Mouse (Mus musculus): ENCODE measurements around the gene Mgl2. TPM values are rescaled to one million over a fixed set of nuclear protein-coding genes. Genes with fewer than 3 reads are reported as not detected.

Gene Mgl2
- polyA plus RNA-seq (2014; fragmentation: Nextera tagmentation; extraction: Ambion mirVana), result not detected in 2 replicates

DNA sequence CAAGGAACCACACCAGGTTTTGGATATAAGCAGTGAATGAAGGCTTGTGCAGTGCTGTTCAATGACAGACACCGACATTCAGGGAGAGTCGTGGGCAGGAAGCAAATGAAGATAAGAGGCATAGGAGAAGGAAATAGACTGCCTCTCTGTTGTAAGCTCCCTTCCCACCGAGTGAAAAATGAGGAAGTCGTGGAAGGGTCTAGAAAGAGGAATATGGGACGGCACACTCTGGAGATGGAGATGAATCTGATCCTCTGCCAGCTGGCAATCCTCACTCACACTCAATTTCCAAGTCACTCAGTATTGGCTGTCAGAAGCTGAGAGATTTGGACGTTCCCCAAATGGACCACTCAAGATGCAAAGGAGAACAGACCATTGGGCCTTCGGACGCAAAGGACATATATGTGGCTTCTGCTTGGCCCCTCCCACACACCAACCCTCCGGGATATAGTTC lies at the start of gene Mgl2:
Gene Mgl2, plus strand, starts transcription at position 404 of the 454 bp plus-strand sequence.
- H3K9me3 ChIP-seq (ENCODE audit: control insufficient read depth, low read length), result no peaks in the 10 kb centered on the region
- 83% methylated on average over 9 of the region's 9 CpGs for whole genome bisulfite sequencing
- no peak within 1 kb of the TSS for H3K4me3 ChIP-seq (ENCODE audit: low read depth, low read length)
- ATAC-seq (replicated peaks; ENCODE audit: low FRiP score) (no peak), DNase-seq (ENCODE audit: low spot score) (no peak)
- H3K4me1 ChIP-seq (replicated peaks; ENCODE audit: control insufficient read depth, insufficient read depth, low read length), result no peaks in the 10 kb centered on the region
- no peaks in the 10 kb centered on the region for H3K27me3 ChIP-seq (ENCODE audit: control insufficient read depth, insufficient read depth, low read length)
- no peak within 1 kb of the TSS for H3K4me2 ChIP-seq (ENCODE audit: low read depth, low read length, severe bottlenecking)
- no peak within 1 kb of the TSS for H3K27ac ChIP-seq (ENCODE audit: low read depth, low read length)
- no peak within 1 kb of the TSS for H3K9ac ChIP-seq (ENCODE audit: low read length)
- H3K36me3 ChIP-seq (ENCODE audit: control insufficient read depth, insufficient read depth, low read length), result no peaks in the 10 kb centered on the region

GRCm38 (mm10) chr11:70080803-70081590 lies 49.1 kb upstream of the Mgl2 start:
- Histone ChIP-seq H3K27ac (ENCODE audit: low read depth, low read length) (no peak overlapping the region), H3K36me3 (ENCODE audit: control insufficient read depth, insufficient read depth, low read length) (no peaks in the 10 kb centered on the region), H3K4me3 (ENCODE audit: low read depth, low read length) (no peak overlapping the region), H3K9ac (ENCODE audit: low read length) (no peak overlapping the region), H3K9me3 (ENCODE audit: control insufficient read depth, low read length) (no peaks in the 10 kb centered on the region), H3K4me1 (replicated peaks; ENCODE audit: control insufficient read depth, insufficient read depth, low read length) (no peaks in the 10 kb centered on the region; the same call in 1 of the 2 replicates), H3K4me2 (ENCODE audit: low read depth, low read length, severe bottlenecking) (no peak overlapping the region), H3K27me3 (ENCODE audit: control insufficient read depth, insufficient read depth, low read length) (no peaks in the 10 kb centered on the region)
- WGBS, result 88% methylated on average over 15 of the region's 15 CpGs
- DNase-seq (ENCODE audit: low spot score) (no peak), ATAC-seq (replicated peaks; ENCODE audit: low FRiP score) (no peak)

DNA sequence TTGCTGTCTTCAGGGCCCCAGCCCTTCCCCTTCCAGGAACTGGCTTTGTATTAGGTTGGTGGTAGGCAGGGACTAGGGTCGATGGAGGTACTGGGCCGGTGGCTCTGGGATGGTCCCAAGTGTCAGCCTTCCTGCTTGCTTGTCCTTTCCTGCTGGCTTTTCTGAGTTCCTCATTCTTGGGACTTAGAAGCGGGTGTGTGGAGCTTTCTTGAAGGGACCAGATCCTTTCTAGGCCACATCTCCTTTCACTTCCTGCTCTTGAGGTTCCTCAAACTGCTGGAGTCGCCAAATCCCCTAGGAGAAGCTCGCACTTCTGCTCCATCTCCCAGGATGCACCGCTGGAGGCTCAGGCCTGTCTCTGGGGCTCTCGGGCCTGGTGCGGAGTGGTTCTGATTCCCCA lies 45.6 kb upstream of the Mgl2 start:
- no peak for DNase-seq (ENCODE audit: low spot score)
- no peaks in the 10 kb centered on the region; the same call in 1 of the 2 replicates for H3K4me1 ChIP-seq (replicated peaks; ENCODE audit: control insufficient read depth, insufficient read depth, low read length)
- H3K4me3 ChIP-seq (ENCODE audit: low read depth, low read length), result no peak overlapping the region
- no peaks in the 10 kb centered on the region for H3K9me3 ChIP-seq (ENCODE audit: control insufficient read depth, low read length)
- no peaks in the 10 kb centered on the region for H3K27me3 ChIP-seq (ENCODE audit: control insufficient read depth, insufficient read depth, low read length)
- H3K4me2 ChIP-seq (ENCODE audit: low read depth, low read length, severe bottlenecking), result no peak overlapping the region
- no peak overlapping the region for H3K27ac ChIP-seq (ENCODE audit: low read depth, low read length)
- no peaks in the 10 kb centered on the region for H3K36me3 ChIP-seq (ENCODE audit: control insufficient read depth, insufficient read depth, low read length)
- H3K9ac ChIP-seq (ENCODE audit: low read length), result no peak overlapping the region
- no peak for ATAC-seq (replicated peaks; ENCODE audit: low FRiP score)
- 81% methylated on average over 8 of the region's 8 CpGs for WGBS

DNA sequence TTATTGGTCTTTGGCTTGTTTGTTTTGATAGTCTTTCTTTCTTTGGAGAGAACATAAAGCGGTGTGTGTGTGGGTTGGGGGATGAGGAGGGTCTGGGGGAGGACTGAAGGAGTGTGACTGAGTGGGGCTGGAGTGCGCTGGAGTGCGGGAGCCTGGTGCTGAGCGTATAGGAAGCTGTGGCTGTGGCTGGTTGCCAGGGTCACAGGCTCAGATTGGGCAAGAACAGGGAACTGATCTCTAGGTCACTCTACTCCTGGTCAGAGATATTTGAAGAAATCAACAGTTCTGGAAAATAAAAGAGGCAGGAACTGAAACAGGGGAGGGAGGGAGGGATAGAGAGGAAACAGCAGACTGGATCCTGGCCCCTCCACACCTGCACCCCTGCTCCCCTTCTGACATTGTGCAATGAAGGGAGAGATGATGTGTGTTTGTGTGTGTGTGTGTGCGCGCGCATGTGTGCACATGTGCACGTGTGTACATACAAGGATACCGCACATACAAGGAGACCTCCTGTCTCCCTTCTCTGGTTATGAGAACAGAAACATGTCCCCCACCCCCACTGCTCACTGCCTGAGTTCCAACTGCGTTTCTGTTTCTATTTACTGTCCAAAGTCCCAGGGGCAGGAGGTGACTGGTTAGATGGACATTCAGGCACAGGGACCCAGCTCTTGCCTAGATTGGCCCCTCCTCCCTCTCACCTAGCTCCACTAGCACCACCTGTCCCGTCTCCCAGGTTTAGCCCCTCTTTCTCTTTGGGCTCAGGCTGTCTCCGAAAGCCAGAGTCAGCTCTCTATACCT lies 37.9 kb upstream of the Mgl2 start, which contains the start of gene Asgr2:
Gene Asgr2, plus strand, starts transcription at position 659 of the 798 bp plus-strand sequence.
- ATAC-seq (replicated peaks; ENCODE audit: low FRiP score) (no peak), DNase-seq (ENCODE audit: low spot score) (no peak)
- Histone ChIP-seq H3K4me1 (replicated peaks; ENCODE audit: control insufficient read depth, insufficient read depth, low read length) (no peaks in the 10 kb centered on the region), H3K27ac (ENCODE audit: low read depth, low read length) (no peak within 1 kb of the TSS), H3K36me3 (ENCODE audit: control insufficient read depth, insufficient read depth, low read length) (no peaks in the 10 kb centered on the region), H3K9ac (ENCODE audit: low read length) (no peak within 1 kb of the TSS), H3K9me3 (ENCODE audit: control insufficient read depth, low read length) (no peaks in the 10 kb centered on the region), H3K4me3 (ENCODE audit: low read depth, low read length) (no peak within 1 kb of the TSS), H3K27me3 (ENCODE audit: control insufficient read depth, insufficient read depth, low read length) (no peaks in the 10 kb centered on the region), H3K4me2 (ENCODE audit: low read depth, low read length, severe bottlenecking) (no peak within 1 kb of the TSS)
- WGBS, result 83% methylated on average over 12 of the region's 12 CpGs

GRCm38 (mm10) chr11:70097396-70097795 lies 32.7 kb upstream of the Mgl2 start:
- no peak for ATAC-seq (replicated peaks; ENCODE audit: low FRiP score)
- Histone ChIP-seq H3K27ac (ENCODE audit: low read depth, low read length) (no peak overlapping the region), H3K9me3 (ENCODE audit: control insufficient read depth, low read length) (no peaks in the 10 kb centered on the region), H3K27me3 (ENCODE audit: control insufficient read depth, insufficient read depth, low read length) (no peaks in the 10 kb centered on the region), H3K4me2 (ENCODE audit: low read depth, low read length, severe bottlenecking) (no peak overlapping the region), H3K4me1 (replicated peaks; ENCODE audit: control insufficient read depth, insufficient read depth, low read length) (no peaks in the 10 kb centered on the region), H3K9ac (ENCODE audit: low read length) (no peak overlapping the region), H3K4me3 (ENCODE audit: low read depth, low read length) (no peak overlapping the region), H3K36me3 (ENCODE audit: control insufficient read depth, insufficient read depth, low read length) (no peaks in the 10 kb centered on the region)
- WGBS, result 81% methylated on average over 11 of the region's 11 CpGs
- DNase-seq (ENCODE audit: low spot score), result no peak

GRCm38 (mm10) chr11:70099102-70099501 lies 31.0 kb upstream of the Mgl2 start:
- no peak overlapping the region for H3K4me2 ChIP-seq (ENCODE audit: low read depth, low read length, severe bottlenecking)
- WGBS, result 87% methylated on average over 2 of the region's 2 CpGs
- no peak for ATAC-seq (replicated peaks; ENCODE audit: low FRiP score)
- H3K27me3 ChIP-seq (ENCODE audit: control insufficient read depth, insufficient read depth, low read length), result no peaks in the 10 kb centered on the region
- no peaks in the 10 kb centered on the region for H3K9me3 ChIP-seq (ENCODE audit: control insufficient read depth, low read length)
- no peak overlapping the region for H3K4me3 ChIP-seq (ENCODE audit: low read depth, low read length)
- H3K4me1 ChIP-seq (replicated peaks; ENCODE audit: control insufficient read depth, insufficient read depth, low read length), result no peaks in the 10 kb centered on the region
- DNase-seq (ENCODE audit: low spot score), result no peak
- no peak overlapping the region for H3K27ac ChIP-seq (ENCODE audit: low read depth, low read length)
- no peak overlapping the region for H3K9ac ChIP-seq (ENCODE audit: low read length)
- no peaks in the 10 kb centered on the region for H3K36me3 ChIP-seq (ENCODE audit: control insufficient read depth, insufficient read depth, low read length)

DNA sequence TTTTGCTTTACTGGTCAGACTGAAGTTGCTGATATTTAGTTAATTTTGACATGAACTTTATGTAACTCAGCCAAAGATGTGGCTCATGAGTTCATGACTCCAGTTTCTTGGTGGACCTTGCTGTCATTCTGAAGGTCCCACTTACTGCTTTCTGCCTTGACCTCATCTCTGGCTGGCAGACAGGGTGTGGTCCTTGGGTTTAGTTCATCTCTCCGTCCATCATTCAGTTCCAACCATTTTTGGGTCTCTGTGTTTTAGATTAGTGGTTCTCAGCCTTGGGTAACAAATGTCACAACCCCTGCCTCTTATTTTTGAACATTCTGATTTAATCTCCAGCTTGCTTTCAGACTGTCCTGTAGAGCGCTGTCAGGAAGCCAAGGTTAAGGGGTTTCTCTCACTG lies 30.3 kb upstream of the Mgl2 start:
- no peaks in the 10 kb centered on the region for H3K9me3 ChIP-seq (ENCODE audit: control insufficient read depth, low read length)
- no peaks in the 10 kb centered on the region for H3K36me3 ChIP-seq (ENCODE audit: control insufficient read depth, insufficient read depth, low read length)
- 83% methylated on average over 2 of the region's 2 CpGs for WGBS
- ATAC-seq (replicated peaks; ENCODE audit: low FRiP score), result no peak
- no peak overlapping the region for H3K27ac ChIP-seq (ENCODE audit: low read depth, low read length)
- no peaks in the 10 kb centered on the region for H3K4me1 ChIP-seq (replicated peaks; ENCODE audit: control insufficient read depth, insufficient read depth, low read length)
- H3K27me3 ChIP-seq (ENCODE audit: control insufficient read depth, insufficient read depth, low read length), result no peaks in the 10 kb centered on the region
- no peak overlapping the region for H3K9ac ChIP-seq (ENCODE audit: low read length)
- DNase-seq (ENCODE audit: low spot score), result no peak
- no peak overlapping the region for H3K4me3 ChIP-seq (ENCODE audit: low read depth, low read length)
- no peak overlapping the region for H3K4me2 ChIP-seq (ENCODE audit: low read depth, low read length, severe bottlenecking)

GRCm38 (mm10) chr11:70103701-70104315 lies 26.3 kb upstream of the Mgl2 start:
- no peaks in the 10 kb centered on the region for H3K27me3 ChIP-seq (ENCODE audit: control insufficient read depth, insufficient read depth, low read length)
- no peaks in the 10 kb centered on the region for H3K9me3 ChIP-seq (ENCODE audit: control insufficient read depth, low read length)
- H3K27ac ChIP-seq (ENCODE audit: low read depth, low read length), result no peak overlapping the region
- H3K36me3 ChIP-seq (ENCODE audit: control insufficient read depth, insufficient read depth, low read length), result no peaks in the 10 kb centered on the region
- no peak for DNase-seq (ENCODE audit: low spot score)
- no peaks in the 10 kb centered on the region for H3K4me1 ChIP-seq (replicated peaks; ENCODE audit: control insufficient read depth, insufficient read depth, low read length)
- no peak overlapping the region for H3K4me3 ChIP-seq (ENCODE audit: low read depth, low read length)
- WGBS, result 89% methylated on average over 14 of the region's 14 CpGs
- no peak for ATAC-seq (replicated peaks; ENCODE audit: low FRiP score)
- H3K9ac ChIP-seq (ENCODE audit: low read length), result no peak overlapping the region
- no peak overlapping the region for H3K4me2 ChIP-seq (ENCODE audit: low read depth, low read length, severe bottlenecking)
